Mouse (Mus musculus) heart, embryonic 16.5 days (tissue): ENCODE measurements around the gene Efs. TPM values are rescaled to one million over a fixed set of nuclear protein-coding genes. Genes with fewer than 3 reads are reported as not detected.
A peak's percentile ranks its signal among the peaks of the same experiment; 100 is the strongest.

Experiments
- ATAC-seq: fragments of 200-750 bp; cut with Nextera tagmentation; replicated peaks from 2 replicates; pipeline ENCODE4 v1.8.0; 2017; ENCODE audit warnings: moderate number of reproducible peaks; ENCODE audit not compliant: insufficient read depth, low FRiP score; ENCODE audit errors: extremely low read depth
- H3K27ac ChIP-seq: fragments of 300-500 bp; sonication (generic); 2 replicates; pipeline ENCODE4 v1.5.1; 2014; ENCODE audit warnings: mild to moderate bottlenecking, low read length, control low read depth, moderate library complexity
- H3K27me3 ChIP-seq: fragments of 300-500 bp; sonication (generic); 2 replicates; pipeline ENCODE4 v1.6.1; 2014; ENCODE audit warnings: low read length, mixed read lengths; ENCODE audit not compliant: control insufficient read depth, insufficient read depth
- H3K36me3 ChIP-seq: fragments of 300-500 bp; sonication (generic); 2 replicates; pipeline ENCODE4 v1.6.1; 2014; ENCODE audit not compliant: control insufficient read depth, insufficient read depth
- H3K4me1 ChIP-seq: fragments of 300-500 bp; sonication (generic); 2 replicates; pipeline ENCODE4 v1.6.1; 2014; ENCODE audit warnings: low read length, mixed read lengths; ENCODE audit not compliant: control insufficient read depth, insufficient read depth
- H3K4me2 ChIP-seq: fragments of 300-500 bp; sonication (generic); 2 replicates; pipeline ENCODE4 v1.6.1; 2014; ENCODE audit warnings: low read depth, mild to moderate bottlenecking, control low read depth, low read length
- H3K4me3 ChIP-seq: fragments of 300-500 bp; sonication (generic); 2 replicates; pipeline ENCODE4 v1.5.1; 2014; ENCODE audit warnings: mild to moderate bottlenecking, control low read depth, low read length
- H3K9ac ChIP-seq: fragments of 300-500 bp; sonication (generic); 2 replicates; pipeline ENCODE4 v1.6.1; 2014; ENCODE audit warnings: low read length, control low read depth
- H3K9me3 ChIP-seq: fragments of 300-500 bp; sonication (generic); replicated peaks from 2 replicates; pipeline ENCODE4 v1.6.1; 2016; ENCODE audit warnings: low read length; ENCODE audit not compliant: control insufficient read depth
- WGBS: fragments of 180-500 bp; shearing (Covaris S2); extraction: QIAGEN DNeasy Blood & Tissue Kit; methylation state at CpG from one replicate; pipeline ENCODE4 v1.1.7; 2014; 5-methylcytosine and 5-hydroxymethylcytosine counted together
- polyA plus RNA-seq: library from polyadenylated mRNA; unstranded; fragments of >200 nt; fragmentation: Nextera tagmentation; extraction: Ambion mirVana; gene quantifications from 2 replicates; pipeline ENCODE4 v1.2.1, GENCODE M21; 2015

Efs gene
- polyA plus RNA-seq, 1 experiment from 2014 or later = 13.4 TPM

GRCm38 (mm10) chr14:54893651-54894181 lies 32.2 kb downstream of the Efs start:
- H3K9me3 ChIP-seq = no peaks in the 10 kb centered on the region
- peak overlapping the region; percentile 97 for H3K4me3 ChIP-seq
- H3K9ac ChIP-seq = peak overlapping the region; percentile 99
- WGBS = under 1% methylated on average over 38 of the region's 38 CpGs
- peak overlapping the region; percentile 94 for H3K27ac ChIP-seq
- ATAC-seq = peak; percentile 97
- H3K4me2 ChIP-seq = peak overlapping the region; percentile 70
- peaks cover 20% of the 10 kb centered on the region for H3K4me1 ChIP-seq
- peaks cover 26% of the 10 kb centered on the region for H3K36me3 ChIP-seq
- H3K27me3 ChIP-seq = no peaks in the 10 kb centered on the region

DNA sequence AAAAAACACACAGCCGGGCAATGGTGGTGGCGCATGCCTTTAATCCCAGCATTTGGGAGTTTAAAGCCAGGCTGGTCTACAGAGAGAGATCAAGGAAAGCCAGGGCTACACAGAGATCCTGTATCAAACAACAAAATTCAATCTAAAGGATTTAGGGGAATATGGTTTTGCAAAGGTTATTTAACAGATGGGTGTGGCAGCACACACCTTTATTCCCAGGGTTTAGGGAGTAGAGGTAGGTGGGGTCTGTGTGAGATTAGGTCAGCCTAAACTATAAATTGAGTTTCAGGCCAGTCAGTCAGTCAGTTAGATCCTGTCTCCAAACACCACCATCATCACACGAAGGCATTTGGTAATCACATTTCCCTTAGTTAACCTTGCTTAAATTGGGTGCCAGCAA lies 33.7 kb downstream of the Efs start, which contains the start of gene Pabpn1:
Gene Pabpn1, plus strand, starts transcription at position 301 of the 400 bp plus-strand sequence.
- H3K27me3 ChIP-seq = no peaks in the 10 kb centered on the region
- H3K4me2 ChIP-seq = peak within 1 kb of the TSS; percentile 70
- H3K4me1 ChIP-seq = peaks cover 16% of the 10 kb centered on the region
- peaks cover 17% of the 10 kb centered on the region for H3K36me3 ChIP-seq
- 92% methylated on average over 3 of the region's 3 CpGs for WGBS
- no peak for ATAC-seq
- peak within 1 kb of the TSS; percentile 90 for H3K27ac ChIP-seq
- H3K9me3 ChIP-seq = no peaks in the 10 kb centered on the region
- H3K4me3 ChIP-seq = peak within 1 kb of the TSS; percentile 65
- H3K9ac ChIP-seq = peak within 1 kb of the TSS; percentile 72

- H3K4me2 ChIP-seq = no peak overlapping the region
These were observed 40.6 kb downstream of the Efs start for GRCm38 (mm10) chr14:54885309-54885708.

DNA sequence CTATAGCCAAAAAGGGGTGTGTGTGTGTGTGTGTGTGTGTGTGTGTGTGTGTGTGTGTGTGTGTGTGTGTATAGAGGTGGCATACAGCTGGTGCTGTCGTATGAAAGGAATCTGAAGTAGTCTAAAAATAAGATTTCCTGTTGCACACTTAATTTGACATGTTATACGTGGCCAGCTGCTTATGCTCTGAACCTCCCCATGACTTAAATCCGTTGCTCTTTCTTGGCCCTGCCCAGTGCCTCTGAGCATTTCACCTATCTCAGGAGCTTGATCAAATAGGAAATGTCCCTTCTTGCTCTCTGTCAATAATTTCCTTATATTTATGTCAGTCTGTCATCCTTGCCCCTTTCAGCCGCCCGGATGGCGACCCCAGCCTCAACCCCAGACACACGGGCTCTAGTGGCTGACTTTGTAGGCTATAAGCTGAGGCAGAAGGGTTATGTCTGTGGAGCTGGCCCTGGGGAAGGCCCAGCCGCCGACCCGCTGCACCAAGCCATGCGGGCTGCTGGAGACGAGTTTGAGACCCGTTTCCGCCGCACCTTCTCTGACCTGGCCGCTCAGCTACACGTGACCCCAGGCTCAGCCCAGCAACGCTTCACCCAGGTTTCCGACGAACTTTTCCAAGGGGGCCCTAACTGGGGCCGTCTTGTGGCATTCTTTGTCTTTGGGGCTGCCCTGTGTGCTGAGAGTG lies 41.8 kb downstream of the Efs start:
- peaks cover 3% of the 10 kb centered on the region for H3K36me3 ChIP-seq
- H3K27ac ChIP-seq = peak overlapping the region; percentile 98
- peak; percentile 42; the same call in 1 of the 2 replicates for ATAC-seq
- H3K4me2 ChIP-seq = peak overlapping the region; percentile 85
- 29% methylated on average over 21 of the region's 21 CpGs for WGBS
- H3K4me1 ChIP-seq = peaks cover 14% of the 10 kb centered on the region
- H3K9ac ChIP-seq = peak overlapping the region; percentile 91
- H3K4me3 ChIP-seq = peak overlapping the region; percentile 82
- no peaks in the 10 kb centered on the region for H3K9me3 ChIP-seq
- no peaks in the 10 kb centered on the region for H3K27me3 ChIP-seq

More at GRCm38 (mm10) chr14:54885309-54885708, 40.6 kb downstream of the Efs start:
- Histone ChIP-seq H3K27me3 (no peaks in the 10 kb centered on the region), H3K9me3 (no peaks in the 10 kb centered on the region), H3K36me3 (peaks cover 3% of the 10 kb centered on the region), H3K9ac (no peak overlapping the region), H3K4me3 (no peak overlapping the region), H3K27ac (no peak overlapping the region), H3K4me1 (peaks cover 14% of the 10 kb centered on the region)
- 87% methylated on average over 11 of the region's 11 CpGs for WGBS
- ATAC-seq = no peak

DNA sequence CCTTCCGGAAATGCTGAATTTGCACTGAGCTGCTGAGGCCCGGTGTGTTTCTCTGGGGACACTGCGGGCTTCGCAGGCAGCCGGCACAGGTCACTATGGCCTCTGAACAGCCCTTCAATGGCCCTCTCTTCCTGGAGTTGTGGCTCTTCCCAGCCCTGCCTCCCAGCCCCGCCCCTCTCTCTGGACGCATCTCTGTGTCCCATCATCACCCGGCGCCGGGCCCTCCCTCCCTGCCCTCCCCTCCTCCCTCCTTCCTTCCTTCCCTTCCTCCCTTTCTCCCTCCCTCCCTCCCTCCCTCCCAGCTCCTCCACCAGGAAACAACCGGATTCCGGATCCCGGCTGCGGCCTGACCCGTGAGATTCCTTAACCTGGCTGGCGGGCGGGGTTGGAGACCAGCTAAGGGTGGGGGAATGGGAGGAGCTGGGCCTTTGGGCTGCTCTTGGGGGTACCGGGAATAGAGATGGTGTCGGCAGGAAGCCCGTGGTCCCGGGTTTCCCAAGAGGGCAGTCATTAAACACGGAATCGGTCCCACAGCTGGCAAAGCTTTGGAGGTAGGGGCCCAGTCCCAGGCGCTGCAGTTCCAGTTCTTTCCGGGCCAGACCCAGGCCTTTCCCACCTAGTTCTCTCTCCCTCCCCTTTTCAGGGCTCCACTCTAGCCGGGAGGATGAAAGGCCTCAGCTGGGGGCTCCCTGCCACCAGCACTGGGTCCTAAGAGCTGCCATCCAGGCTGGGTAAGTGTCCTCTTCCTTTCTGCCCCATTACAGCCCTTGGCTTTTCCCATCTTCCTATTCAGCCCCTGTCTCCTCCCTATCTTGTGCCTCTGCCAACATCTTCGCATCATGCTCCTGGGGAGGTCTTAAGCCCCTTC lies 42.5 kb downstream of the Efs start, which contains the start of the genes Bcl2l2 and Gm20521:
Gene Bcl2l2, plus strand, starts transcription at position 224 of the 868 bp plus-strand sequence.
Gene Gm20521, plus strand, starts transcription at position 288 of the 868 bp plus-strand sequence.
- H3K9me3 ChIP-seq = no peaks in the 10 kb centered on the region
- peaks cover 14% of the 10 kb centered on the region for H3K4me1 ChIP-seq
- no peaks in the 10 kb centered on the region for H3K27me3 ChIP-seq
- H3K9ac ChIP-seq = peak within 1 kb of the TSS; percentile 91
- peak within 1 kb of the TSS; percentile 82 for H3K4me3 ChIP-seq
- H3K36me3 ChIP-seq = peaks cover 3% of the 10 kb centered on the region
- ATAC-seq = peak; percentile 91
- peak within 1 kb of the TSS; percentile 98 for H3K27ac ChIP-seq
- WGBS = 2% methylated on average over 26 of the region's 27 CpGs
- H3K4me2 ChIP-seq = peak within 1 kb of the TSS; percentile 85

GRCm38 (mm10) chr14:54877048-54877715 lies 48.7 kb downstream of the Efs start, which contains the start of gene Ppp1r3e:
Gene Ppp1r3e (minus strand): TSS chr14:54877550.
- H3K27ac ChIP-seq = peak within 1 kb of the TSS; percentile 87
- H3K27me3 ChIP-seq = no peaks in the 10 kb centered on the region
- ATAC-seq = peak; percentile 80
- H3K4me3 ChIP-seq = peak within 1 kb of the TSS; percentile 88
- H3K36me3 ChIP-seq = no peaks in the 10 kb centered on the region
- H3K9me3 ChIP-seq = no peaks in the 10 kb centered on the region
- WGBS = under 1% methylated on average over 52 of the region's 61 CpGs
- peak within 1 kb of the TSS; percentile 99 for H3K4me2 ChIP-seq
- peaks cover 11% of the 10 kb centered on the region for H3K4me1 ChIP-seq
- H3K9ac ChIP-seq = peak within 1 kb of the TSS; percentile 89

DNA sequence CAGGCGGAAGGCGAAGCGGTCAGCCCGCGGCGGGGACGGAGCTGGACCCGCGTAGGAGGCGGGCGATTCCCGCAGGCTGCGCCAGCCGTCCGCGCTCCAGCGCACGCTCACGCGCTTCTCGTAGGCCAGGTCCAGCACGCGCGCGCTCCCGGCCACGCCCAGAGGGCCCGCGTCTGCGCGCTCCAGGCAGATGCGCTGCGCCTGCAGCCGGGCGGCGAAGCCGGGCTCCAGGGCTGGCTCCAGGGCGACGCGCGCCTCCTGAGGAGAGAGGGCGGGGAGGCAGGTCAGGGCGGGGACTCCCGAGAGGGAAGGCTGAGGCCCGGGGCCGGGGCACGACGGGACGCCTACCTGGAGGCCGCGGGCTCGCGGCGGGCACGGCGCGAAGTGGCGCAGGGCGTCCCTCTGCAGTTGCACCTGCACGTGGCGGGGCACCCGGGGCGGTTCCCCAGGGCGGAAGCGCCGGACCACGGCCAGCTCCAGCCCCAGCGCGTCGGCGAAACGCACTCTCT lies 49.3 kb downstream of the Efs start:
- Histone ChIP-seq H3K36me3 (no peaks in the 10 kb centered on the region), H3K27ac (peak overlapping the region; percentile 87), H3K4me1 (peaks cover 11% of the 10 kb centered on the region), H3K4me3 (peak overlapping the region; percentile 88), H3K9ac (peak overlapping the region; percentile 89), H3K9me3 (no peaks in the 10 kb centered on the region), H3K4me2 (peak overlapping the region; percentile 99), H3K27me3 (no peaks in the 10 kb centered on the region)
- ATAC-seq = peak; percentile 90
- WGBS = under 1% methylated on average over 66 of the region's 72 CpGs

DNA sequence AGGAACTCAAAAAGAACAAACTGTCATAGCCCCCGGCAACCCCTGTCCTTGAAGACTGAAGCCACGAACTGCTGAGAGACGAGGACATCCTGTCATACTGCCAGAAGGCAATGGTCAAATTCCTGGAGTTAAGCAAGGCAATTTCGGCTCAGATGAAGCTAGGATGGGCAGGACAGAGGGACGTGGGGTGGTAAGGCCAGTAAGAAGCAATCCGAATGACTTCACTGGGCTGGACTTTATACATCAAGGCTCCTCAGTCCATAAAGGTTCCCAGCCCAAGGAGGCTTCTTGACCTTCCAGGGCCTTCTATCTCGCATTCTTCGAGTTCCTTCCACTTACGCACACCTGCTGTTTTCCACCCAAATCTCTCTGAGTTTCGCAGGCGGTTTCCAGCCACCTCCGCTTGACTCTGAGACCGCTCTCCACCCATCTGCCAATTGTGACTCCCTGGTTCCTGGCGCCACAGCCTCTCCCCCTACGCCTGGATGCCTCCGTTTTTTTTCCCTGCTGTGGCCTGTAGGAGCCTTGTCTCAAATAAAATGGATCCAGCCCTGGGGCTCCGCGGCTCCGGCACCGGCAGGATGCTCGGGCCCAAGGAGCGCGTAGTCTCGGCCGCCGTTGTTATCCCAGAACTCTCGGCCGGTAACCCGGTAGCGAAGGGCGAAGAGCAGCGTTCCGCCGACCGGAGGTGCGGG lies 49.9 kb downstream of the Efs start:
- H3K4me2 ChIP-seq = peak overlapping the region; percentile 99
- WGBS = 3% methylated on average over 36 of the region's 36 CpGs
- H3K36me3 ChIP-seq = no peaks in the 10 kb centered on the region
- peak overlapping the region; percentile 89 for H3K9ac ChIP-seq
- peaks cover 11% of the 10 kb centered on the region for H3K4me1 ChIP-seq
- H3K27me3 ChIP-seq = no peaks in the 10 kb centered on the region
- ATAC-seq = peak; percentile 16
- peak overlapping the region; percentile 88 for H3K4me3 ChIP-seq
- no peaks in the 10 kb centered on the region for H3K9me3 ChIP-seq
- H3K27ac ChIP-seq = peak overlapping the region; percentile 87
